Mouse (Mus musculus) forebrain, embryonic 12.5 days (tissue): ENCODE data around the gene Laptm5. TPM values are rescaled to one million over a fixed set of nuclear protein-coding genes. Genes with fewer than 3 reads are reported as not detected.
A peak's percentile ranks its signal among the peaks of the same experiment; 100 is the strongest.

Experiments used
- ATAC-seq: fragments of 200-750 bp; cut with Nextera tagmentation; 2 replicates; pipeline ENCODE4 v1.8.0; 2017; ENCODE audit warnings: moderate TSS enrichment; ENCODE audit not compliant: low FRiP score
- H3K27ac ChIP-seq: fragments of 300-500 bp; sonication (generic); 2 replicates; pipeline ENCODE4 v1.5.1; 2016; ENCODE audit warnings: mild to moderate bottlenecking
- H3K27me3 ChIP-seq: fragments of 300-500 bp; sonication (generic); 2 replicates; pipeline ENCODE4 v1.6.1; 2016; ENCODE audit warnings: mild to moderate bottlenecking
- H3K36me3 ChIP-seq: fragments of 300-500 bp; sonication (generic); replicated peaks from 2 replicates; pipeline ENCODE4 v1.6.1; 2016; ENCODE audit warnings: mild to moderate bottlenecking
- H3K4me1 ChIP-seq: fragments of 300-500 bp; sonication (generic); 2 replicates; pipeline ENCODE4 v1.6.1; 2016
- H3K4me2 ChIP-seq: fragments of 300-500 bp; sonication (generic); 2 replicates; pipeline ENCODE4 v1.6.1; 2016; ENCODE audit warnings: mild to moderate bottlenecking, moderate library complexity
- H3K4me3 ChIP-seq: fragments of 300-500 bp; sonication (generic); replicated peaks from 2 replicates; pipeline ENCODE4 v1.5.1; 2016; ENCODE audit warnings: mild to moderate bottlenecking
- H3K9ac ChIP-seq: fragments of 300-500 bp; sonication (generic); 2 replicates; pipeline ENCODE4 v1.6.1; 2016; ENCODE audit warnings: mild to moderate bottlenecking
- H3K9me3 ChIP-seq: fragments of 300-500 bp; sonication (generic); 2 replicates; pipeline ENCODE4 v1.6.1; 2016
- WGBS: fragments of 180-500 bp; shearing (Covaris S2); methylation state at CpG from one replicate; pipeline ENCODE4 v1.1.7; 2016; 5-methylcytosine and 5-hydroxymethylcytosine counted together
- polyA plus RNA-seq: library from polyadenylated mRNA; unstranded; fragments of >200 nt; fragmentation: Nextera tagmentation; extraction: Ambion mirVana; gene quantifications from 2 replicates; pipeline ENCODE4 v1.2.1, GENCODE M21; 2016

Gene Laptm5
- polyA plus RNA-seq, 1 experiment from 2014 or later: 16.8 TPM

GRCm38 (mm10) chr4:130944112-130944511 lies 31.2 kb downstream of the Laptm5 start, which contains the start of gene Matn1:
Gene Matn1 (plus strand): TSS chr4:130944385.
- 47% methylated on average over 6 of the region's 6 CpGs for WGBS
- H3K9me3 ChIP-seq: no peaks in the 10 kb centered on the region
- no peak within 1 kb of the TSS for H3K27ac ChIP-seq
- no peak within 1 kb of the TSS for H3K9ac ChIP-seq
- no peaks in the 10 kb centered on the region for H3K36me3 ChIP-seq
- ATAC-seq: no peak
- peaks cover 4% of the 10 kb centered on the region; the same call in 1 of the 2 replicates for H3K27me3 ChIP-seq
- H3K4me1 ChIP-seq: peaks cover 4% of the 10 kb centered on the region
- no peak within 1 kb of the TSS for H3K4me2 ChIP-seq
- H3K4me3 ChIP-seq: no peak within 1 kb of the TSS

- peaks cover 4% of the 10 kb centered on the region; the same call in 1 of the 2 replicates for H3K27me3 ChIP-seq
- H3K4me1 ChIP-seq: peaks cover 4% of the 10 kb centered on the region
- H3K27ac ChIP-seq: no peak overlapping the region
- no peak overlapping the region for H3K9ac ChIP-seq
- WGBS: 89% methylated on average over 7 of the region's 7 CpGs
- H3K4me2 ChIP-seq: no peak overlapping the region
- no peaks in the 10 kb centered on the region for H3K36me3 ChIP-seq
- no peak for ATAC-seq
- H3K9me3 ChIP-seq: no peaks in the 10 kb centered on the region
- H3K4me3 ChIP-seq: no peak overlapping the region
These were observed 31.9 kb downstream of the Laptm5 start for GRCm38 (mm10) chr4:130944779-130945178.

GRCm38 (mm10) chr4:130947094-130947647 lies 34.2 kb downstream of the Laptm5 start:
- H3K27ac ChIP-seq: no peak overlapping the region
- WGBS: 21% methylated on average over 13 of the region's 13 CpGs
- ATAC-seq: no peak

DNA sequence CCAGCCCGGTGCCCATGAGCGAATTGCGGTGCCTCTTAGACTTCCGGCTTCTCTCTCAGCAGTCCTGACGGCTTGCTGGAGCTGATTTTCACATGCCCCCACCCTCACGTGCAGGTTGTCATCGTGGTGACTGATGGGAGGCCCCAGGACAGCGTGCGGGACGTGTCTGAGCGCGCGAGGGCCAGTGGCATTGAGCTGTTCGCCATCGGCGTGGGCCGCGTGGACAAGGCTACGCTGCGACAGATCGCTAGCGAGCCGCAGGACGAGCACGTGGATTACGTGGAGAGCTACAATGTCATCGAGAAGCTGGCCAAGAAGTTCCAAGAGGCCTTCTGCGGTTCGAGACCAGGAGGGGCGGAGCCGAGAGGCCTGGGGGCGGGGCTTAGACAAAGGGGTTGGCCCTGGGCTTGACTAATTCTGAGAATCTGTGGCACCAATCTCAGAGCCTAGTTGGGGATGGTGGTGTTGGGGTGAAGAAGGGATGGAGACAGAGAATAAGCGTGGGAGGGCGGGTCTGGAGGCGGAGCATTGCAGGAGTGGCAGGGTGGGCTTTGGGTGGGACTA lies 37.0 kb downstream of the Laptm5 start:
- no peaks in the 10 kb centered on the region for H3K9me3 ChIP-seq
- H3K9ac ChIP-seq: no peak overlapping the region
- no peak overlapping the region for H3K4me3 ChIP-seq
- H3K4me1 ChIP-seq: peaks cover 4% of the 10 kb centered on the region; the same call in 1 of the 2 replicates
- WGBS: 87% methylated on average over 35 of the region's 35 CpGs
- ATAC-seq: no peak
- H3K27ac ChIP-seq: no peak overlapping the region
- no peaks in the 10 kb centered on the region for H3K36me3 ChIP-seq
- H3K4me2 ChIP-seq: no peak overlapping the region
- 0 out of 2 replicates have a peak, but pooled peaks cover 5% of the 10 kb centered on the region for H3K27me3 ChIP-seq

More at GRCm38 (mm10) chr4:130947094-130947647, 34.2 kb downstream of the Laptm5 start:
- no peak overlapping the region for H3K4me3 ChIP-seq
- H3K36me3 ChIP-seq: no peaks in the 10 kb centered on the region
- H3K4me2 ChIP-seq: no peak overlapping the region
- H3K9me3 ChIP-seq: no peaks in the 10 kb centered on the region
- no peak overlapping the region for H3K9ac ChIP-seq
- peaks cover 4% of the 10 kb centered on the region; the same call in 1 of the 2 replicates for H3K27me3 ChIP-seq
- H3K4me1 ChIP-seq: peaks cover 4% of the 10 kb centered on the region; the same call in 1 of the 2 replicates

GRCm38 (mm10) chr4:130952531-130952930 lies 39.6 kb downstream of the Laptm5 start:
- 0 out of 2 replicates have a peak, but pooled peaks cover 5% of the 10 kb centered on the region for H3K27me3 ChIP-seq
- no peaks in the 10 kb centered on the region for H3K9me3 ChIP-seq
- no peak overlapping the region for H3K4me2 ChIP-seq
- WGBS: 50% methylated on average over 17 of the region's 17 CpGs
- no peak overlapping the region for H3K27ac ChIP-seq
- ATAC-seq: no peak
- H3K4me1 ChIP-seq: peaks cover 3% of the 10 kb centered on the region; the same call in 1 of the 2 replicates
- H3K9ac ChIP-seq: no peak overlapping the region
- H3K36me3 ChIP-seq: no peaks in the 10 kb centered on the region
- H3K4me3 ChIP-seq: no peak overlapping the region

- 66% methylated on average over 10 of the region's 10 CpGs for WGBS
- no peak for ATAC-seq
- Histone ChIP-seq H3K36me3 (no peaks in the 10 kb centered on the region), H3K4me1 (peaks cover 13% of the 10 kb centered on the region), H3K4me3 (no peak overlapping the region), H3K27me3 (peaks cover 5% of the 10 kb centered on the region; the same call in 1 of the 2 replicates), H3K27ac (no peak overlapping the region), H3K9ac (no peak overlapping the region), H3K4me2 (no peak overlapping the region), H3K9me3 (no peaks in the 10 kb centered on the region)
These were observed 44.2 kb downstream of the Laptm5 start for GRCm38 (mm10) chr4:130957156-130957555.

- 73% methylated on average over 5 of the region's 5 CpGs for WGBS
- Histone ChIP-seq H3K27me3 (peaks cover under 1% of the 10 kb centered on the region; the same call in 1 of the 2 replicates), H3K27ac (no peak overlapping the region), H3K4me3 (no peak overlapping the region), H3K9ac (no peak overlapping the region), H3K9me3 (no peaks in the 10 kb centered on the region), H3K4me2 (no peak overlapping the region), H3K36me3 (no peaks in the 10 kb centered on the region), H3K4me1 (peaks cover 13% of the 10 kb centered on the region)
- no peak for ATAC-seq
These were observed 45.9 kb downstream of the Laptm5 start for GRCm38 (mm10) chr4:130958812-130959211.

- ATAC-seq: no peak; the same call in 1 of the 2 replicates
- Histone ChIP-seq H3K27me3 (no peaks in the 10 kb centered on the region; the same call in 1 of the 2 replicates), H3K9me3 (no peaks in the 10 kb centered on the region), H3K36me3 (no peaks in the 10 kb centered on the region), H3K27ac (no peak overlapping the region), H3K4me1 (peaks cover 13% of the 10 kb centered on the region), H3K4me3 (no peak overlapping the region), H3K4me2 (no peak overlapping the region), H3K9ac (no peak overlapping the region)
- 50% methylated on average over 6 of the region's 6 CpGs for WGBS
These were observed 46.8 kb downstream of the Laptm5 start for GRCm38 (mm10) chr4:130959678-130960077.

GRCm38 (mm10) chr4:130960118-130960734 lies 47.3 kb downstream of the Laptm5 start:
- WGBS: 33% methylated on average over 9 of the region's 9 CpGs
- Histone ChIP-seq H3K4me1 (peaks cover 13% of the 10 kb centered on the region), H3K4me3 (no peak overlapping the region), H3K27ac (no peak overlapping the region), H3K27me3 (no peaks in the 10 kb centered on the region; the same call in 1 of the 2 replicates), H3K9me3 (no peaks in the 10 kb centered on the region), H3K9ac (no peak overlapping the region), H3K36me3 (no peaks in the 10 kb centered on the region), H3K4me2 (no peak overlapping the region)
- peak; percentile 66 for ATAC-seq

DNA sequence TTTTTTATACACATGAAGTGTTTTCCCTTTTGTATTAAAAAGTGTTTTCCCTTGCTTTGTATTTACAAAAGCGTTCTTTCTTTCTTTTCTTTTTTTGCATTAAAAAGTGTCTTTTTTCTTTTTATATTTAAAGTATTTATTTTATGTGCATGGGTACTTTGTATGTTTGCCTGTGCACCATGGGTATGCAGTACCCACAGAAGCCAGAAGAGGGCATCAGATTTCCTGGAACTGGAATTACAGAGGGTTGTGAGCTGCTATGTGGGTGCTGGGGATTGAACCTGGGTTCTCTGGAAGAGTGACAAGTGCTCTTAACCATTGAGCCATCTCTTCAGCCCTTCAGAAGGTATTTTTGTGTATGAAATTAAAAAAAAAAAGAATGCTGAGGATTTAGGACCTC lies 58.4 kb downstream of the Laptm5 start:
- no peak for ATAC-seq
- peaks cover 11% of the 10 kb centered on the region for H3K4me1 ChIP-seq
- H3K27me3 ChIP-seq: peaks cover 3% of the 10 kb centered on the region; the same call in 1 of the 2 replicates
- WGBS: 96% methylated on average over 1 of the region's 1 CpGs
- H3K36me3 ChIP-seq: no peaks in the 10 kb centered on the region
- no peak overlapping the region for H3K4me2 ChIP-seq
- H3K9ac ChIP-seq: no peak overlapping the region
- H3K9me3 ChIP-seq: peaks cover 4% of the 10 kb centered on the region; the same call in 1 of the 2 replicates
- H3K4me3 ChIP-seq: no peak overlapping the region
- no peak overlapping the region for H3K27ac ChIP-seq

GRCm38 (mm10) chr4:130972421-130972829 lies 59.5 kb downstream of the Laptm5 start:
- H3K4me3 ChIP-seq: no peak overlapping the region
- WGBS: 84% methylated on average over 5 of the region's 5 CpGs
- peaks cover 4% of the 10 kb centered on the region; the same call in 1 of the 2 replicates for H3K9me3 ChIP-seq
- ATAC-seq: no peak
- peaks cover 12% of the 10 kb centered on the region for H3K4me1 ChIP-seq
- H3K27ac ChIP-seq: peak overlapping the region; percentile 75
- H3K9ac ChIP-seq: no peak overlapping the region
- no peaks in the 10 kb centered on the region for H3K27me3 ChIP-seq
- H3K36me3 ChIP-seq: no peaks in the 10 kb centered on the region
- H3K4me2 ChIP-seq: no peak overlapping the region
